Mouse (Mus musculus) liver, adult 2 months (tissue): ENCODE results near the gene Matn1.

Experiments used
- CTCF ChIP-seq: fragments of 200-500 bp; IDR thresholded peaks from 2 replicates; pipeline ENCODE4 v1.5.1; 2011; ENCODE audit warnings: low read depth, low read length, control low read depth
- POLR2A ChIP-seq: fragments of 200-500 bp; IDR thresholded peaks from 2 replicates; pipeline ENCODE4 v1.6.1; 2011; ENCODE audit warnings: low read length, control low read depth; ENCODE audit not compliant: insufficient read depth; ENCODE audit errors: extremely low read depth

DNA sequence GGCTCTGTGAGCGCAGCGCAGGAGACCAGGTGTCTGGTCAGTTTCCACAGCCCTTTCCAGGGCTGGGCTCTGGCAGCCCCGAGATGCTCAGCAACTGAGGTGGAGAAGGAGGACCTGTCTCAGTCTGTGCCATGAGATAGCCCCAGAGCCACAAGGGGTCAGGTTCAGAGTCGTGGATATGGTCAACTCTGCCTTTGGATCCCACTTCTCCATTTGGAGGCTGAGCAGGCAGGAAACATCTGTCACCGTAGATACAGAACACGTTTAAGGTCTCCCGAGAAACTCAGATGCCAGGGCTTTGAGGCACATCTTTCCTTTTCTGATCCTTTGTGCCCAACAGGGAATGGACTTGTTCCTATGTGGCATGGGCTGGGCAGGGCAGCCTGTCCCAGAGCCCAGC lies 594 bp downstream of the Matn1 start:
- TF ChIP-seq CTCF (no peak), POLR2A (no peak)
